Mouse (Mus musculus) heart, postnatal 0 days (tissue): ENCODE data around the gene Ifit1.

ENCODE experiments used
- CTCF ChIP-seq: IDR thresholded peaks from 2 replicates; pipeline ENCODE4 v1.5.1; 2016; ENCODE audit warnings: antibody characterized with exemption, control low read depth, low read depth
- EP300 ChIP-seq: IDR thresholded peaks from 2 replicates; pipeline ENCODE4 v1.6.1; 2016; ENCODE audit warnings: antibody characterized with exemption, low read depth

DNA sequence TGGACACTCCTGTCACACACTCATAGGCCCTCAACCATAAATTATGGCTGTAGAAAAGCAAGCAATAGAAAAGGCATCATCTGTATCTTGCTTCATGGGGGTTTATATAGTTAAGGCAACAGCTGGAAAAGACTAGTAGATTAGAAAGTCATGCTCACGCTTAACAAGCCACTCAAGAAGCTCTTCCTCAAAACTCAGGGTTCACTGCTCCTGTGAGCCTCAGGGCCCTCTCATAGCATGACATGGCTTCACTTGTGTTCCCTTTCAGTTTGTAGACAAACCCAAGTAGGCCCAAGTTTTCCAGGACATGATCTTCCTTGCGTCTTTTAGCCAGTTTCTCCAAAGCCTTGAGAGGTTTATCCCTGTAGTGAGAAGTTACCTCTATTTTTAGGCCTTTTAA lies 47.2 kb upstream of the Ifit1 start:
- TF ChIP-seq CTCF, result no peak
- TF ChIP-seq EP300, result no peak
